Mouse (Mus musculus) spleen, postnatal 36 days (tissue): Measurements from ENCODE around the gene Tmem88.

Experiments
- DNase-seq, 2 experiments: peaks; one replicate each; pipeline ENCODE4 v3.0.0; 2022; ENCODE audit warnings: low spot score in 2 of 2, mixed read lengths in 1 of 2

The Tmem88 gene

DNA sequence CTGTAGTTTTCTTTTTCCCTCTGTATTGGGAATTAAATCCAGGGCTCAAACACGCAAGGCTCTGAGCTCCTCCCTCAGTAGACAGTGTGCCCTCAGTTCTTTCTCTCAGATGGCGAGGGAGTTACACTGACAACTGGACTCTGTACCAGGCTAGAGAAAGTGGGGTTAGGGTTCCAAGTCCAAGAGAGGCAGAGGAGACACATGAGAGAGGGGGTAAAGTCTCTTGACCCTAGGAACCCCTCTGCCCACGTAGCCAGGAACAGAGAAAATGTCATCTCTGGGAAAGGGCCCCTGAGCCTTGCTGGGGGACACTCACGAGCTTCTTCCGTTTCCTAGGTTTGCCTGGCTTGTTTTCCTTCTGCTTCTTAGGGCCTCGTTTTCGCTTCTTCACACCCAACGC, 33.7 kb downstream of the Tmem88 start:
- DNase-seq = no peak

DNA sequence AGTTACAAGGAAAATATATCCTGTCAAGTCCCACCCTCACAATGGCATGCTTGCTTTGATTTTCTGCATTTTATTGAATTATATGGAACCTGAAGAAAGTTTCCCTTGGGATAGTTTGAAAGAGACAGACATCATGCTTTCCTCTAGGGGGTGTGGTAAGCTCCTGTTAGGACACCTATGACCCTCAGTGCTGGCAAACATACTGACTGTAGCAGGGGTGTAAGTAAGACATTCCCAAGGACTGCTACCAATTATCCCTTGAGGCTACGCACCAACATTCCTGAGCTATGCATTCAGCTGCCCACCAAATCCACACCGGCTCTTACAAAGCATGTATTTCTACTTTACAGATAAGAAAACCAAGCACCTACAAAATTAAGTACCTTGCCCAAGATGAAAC, 35.6 kb downstream of the Tmem88 start:
- no peak for DNase-seq

- no peak for DNase-seq
Observed at GRCm38 (mm10) chr11:69362021-69362420, 36.0 kb downstream of the Tmem88 start.

DNA sequence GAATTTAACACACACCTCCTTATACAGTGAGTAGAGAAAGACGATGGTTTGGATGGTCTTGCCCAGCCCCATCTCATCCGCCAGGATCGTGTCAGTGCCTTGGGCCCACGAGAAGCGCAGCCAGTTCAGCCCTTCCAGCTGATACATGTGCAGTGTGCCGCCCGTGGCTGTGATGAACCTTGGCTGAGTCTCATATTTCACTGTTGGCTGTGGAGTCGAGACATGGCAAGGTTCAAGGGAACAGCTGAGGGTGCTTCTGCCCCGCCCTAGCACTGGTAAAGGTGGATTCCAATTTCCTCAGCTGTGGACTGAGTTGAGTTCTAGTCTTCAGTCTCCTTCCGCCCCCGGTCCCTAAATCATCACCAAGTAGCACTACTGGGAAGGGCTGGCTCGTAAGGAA, 40.3 kb downstream of the Tmem88 start:
- no peak for DNase-seq

- DNase-seq = no peak
Observed at GRCm38 (mm10) chr11:69356544-69356943, 41.5 kb downstream of the Tmem88 start.
